7 mouse cellular contexts compared by ENCODE assay signal in genomic region chr16:90933534-90934176, GRCm38 (mm10). TPM values are rescaled to one million over a fixed set of nuclear protein-coding genes. Genes with fewer than 3 reads are reported as not detected.
A peak's percentile ranks its signal among the peaks of the same experiment; 100 is the strongest.
DNase-seq lines count a peak whose midpoint lies in the region; ATAC-seq lines count a peak whose summit lies in the region.

No protein-coding gene starts in this region.

- H3K4me1 ChIP-seq in neural tube, embryonic 11.5 days (ENCODE audit: control insufficient read depth, insufficient read depth, low read length): no peaks in the 10 kb centered on the region; the same call in 1 of the 2 replicates
- no peaks in the 10 kb centered on the region for H3K4me1 ChIP-seq in forebrain, embryonic 11.5 days (replicated peaks; ENCODE audit: control insufficient read depth, insufficient read depth, low read length)
- H3K4me1 ChIP-seq in limb, embryonic 12.5 days (replicated peaks): peaks cover 3% of the 10 kb centered on the region; the same call in 1 of the 2 replicates
- peaks cover 3% of the 10 kb centered on the region; the same call in 1 of the 2 replicates for H3K4me1 ChIP-seq in stomach, embryonic 15.5 days

- WGBS in neural tube, embryonic 11.5 days: 26% methylated on average over 13 of the region's 13 CpGs
- 31% methylated on average over 13 of the region's 13 CpGs for WGBS in forebrain, embryonic 11.5 days
- 27% methylated on average over 13 of the region's 13 CpGs for WGBS in limb, embryonic 12.5 days
- WGBS in stomach, embryonic 15.5 days: 28% methylated on average over 13 of the region's 13 CpGs

- peak overlapping the region; percentile 84 for H3K9ac ChIP-seq in neural tube, embryonic 11.5 days (ENCODE audit: low read length)
- H3K9ac ChIP-seq in forebrain, embryonic 11.5 days (ENCODE audit: low read length): peak overlapping the region; percentile 84
- peak overlapping the region; percentile 64 for H3K9ac ChIP-seq in limb, embryonic 12.5 days (replicated peaks)
- H3K9ac ChIP-seq in stomach, embryonic 15.5 days: peak overlapping the region; percentile 68

- no peaks in the 10 kb centered on the region for H3K36me3 ChIP-seq in neural tube, embryonic 11.5 days (ENCODE audit: control insufficient read depth, insufficient read depth, low read length)
- H3K36me3 ChIP-seq in forebrain, embryonic 11.5 days (ENCODE audit: control insufficient read depth, insufficient read depth, low read length): peaks cover 3% of the 10 kb centered on the region
- peaks cover 19% of the 10 kb centered on the region for H3K36me3 ChIP-seq in limb, embryonic 12.5 days
- H3K36me3 ChIP-seq in stomach, embryonic 15.5 days: no peaks in the 10 kb centered on the region

- no peak for ATAC-seq in neural tube, embryonic 11.5 days (ENCODE audit: insufficient read depth, low FRiP score, low TSS enrichment)
- ATAC-seq in forebrain, embryonic 11.5 days (replicated peaks; ENCODE audit: low FRiP score): no peak
- ATAC-seq in limb, embryonic 12.5 days (ENCODE audit: insufficient number of reproducible peaks, insufficient read depth, low FRiP score, low TSS enrichment, low read depth): no peak
- ATAC-seq in stomach, embryonic 15.5 days (ENCODE audit: insufficient read depth, low FRiP score, low read depth): no peak

- H3K9me3 ChIP-seq in neural tube, embryonic 11.5 days (ENCODE audit: control insufficient read depth, low read length): no peaks in the 10 kb centered on the region
- no peaks in the 10 kb centered on the region for H3K9me3 ChIP-seq in forebrain, embryonic 11.5 days (ENCODE audit: control insufficient read depth, low read length)
- no peaks in the 10 kb centered on the region for H3K9me3 ChIP-seq in limb, embryonic 12.5 days
- H3K9me3 ChIP-seq in stomach, embryonic 15.5 days: no peaks in the 10 kb centered on the region

- H3K4me3 ChIP-seq in neural tube, embryonic 11.5 days (ENCODE audit: low read depth, low read length): peak overlapping the region; percentile 78
- H3K4me3 ChIP-seq in forebrain, embryonic 11.5 days (ENCODE audit: low read depth, low read length): peak overlapping the region; percentile 84
- peak overlapping the region; percentile 62 for H3K4me3 ChIP-seq in limb, embryonic 12.5 days (replicated peaks)
- peak overlapping the region; percentile 79 for H3K4me3 ChIP-seq in stomach, embryonic 15.5 days (replicated peaks)

- DNase-seq in neural tube, embryonic 11.5 days (ENCODE audit: low spot score): no peak
- no peak for DNase-seq in neural tube, embryonic 10.5 days (ENCODE audit: extremely low spot score, low spot score)
- DNase-seq in forebrain, embryonic 11.5 days (ENCODE audit: low spot score): no peak
- no peak for DNase-seq in urinary bladder, adult 18-20 months (ENCODE audit: low spot score in 2 of 2)
- DNase-seq in embryo, embryonic 9.5 days (ENCODE audit: extremely low spot score): no peak

- H3K27me3 ChIP-seq in neural tube, embryonic 11.5 days (ENCODE audit: control insufficient read depth, insufficient read depth, low read length): no peaks in the 10 kb centered on the region
- no peaks in the 10 kb centered on the region for H3K27me3 ChIP-seq in forebrain, embryonic 11.5 days (ENCODE audit: control insufficient read depth, insufficient read depth, low read length)
- no peaks in the 10 kb centered on the region for H3K27me3 ChIP-seq in limb, embryonic 12.5 days
- no peaks in the 10 kb centered on the region for H3K27me3 ChIP-seq in stomach, embryonic 15.5 days (replicated peaks)

- H3K4me2 ChIP-seq in neural tube, embryonic 11.5 days (ENCODE audit: low read depth): peak overlapping the region; percentile 67
- H3K4me2 ChIP-seq in forebrain, embryonic 11.5 days (ENCODE audit: low read depth, low read length, severe bottlenecking): peak overlapping the region; percentile 61
- peak overlapping the region; percentile 77 for H3K4me2 ChIP-seq in limb, embryonic 12.5 days
- H3K4me2 ChIP-seq in stomach, embryonic 15.5 days: peak overlapping the region; percentile 81

- H3K27ac ChIP-seq in neural tube, embryonic 11.5 days (ENCODE audit: low read depth, low read length): no peak overlapping the region; the same call in 1 of the 2 replicates
- peak overlapping the region; percentile 72; the same call in 1 of the 2 replicates for H3K27ac ChIP-seq in forebrain, embryonic 11.5 days (ENCODE audit: low read depth, low read length)
- peak overlapping the region; percentile 85 for H3K27ac ChIP-seq in limb, embryonic 12.5 days
- peak overlapping the region; percentile 85; the same call in 1 of the 2 replicates for H3K27ac ChIP-seq in stomach, embryonic 15.5 days

RNA-seq across cellular contexts. Expression of gene Cfap298, which starts 1.3 kb away (rescaled TPM):
- polyA plus RNA-seq in neural tube, embryonic 11.5 days (2014; fragmentation: Nextera tagmentation; extraction: Ambion mirVana): 42.8 and 47.9 TPM in 2 replicates
- 47.5 TPM in 2 replicates for polyA plus RNA-seq in forebrain, embryonic 11.5 days (2014; fragmentation: Nextera tagmentation; extraction: Ambion mirVana)
- 31.6 and 40.8 TPM in 2 replicates for polyA plus RNA-seq in limb, embryonic 12.5 days (2016; fragmentation: Nextera tagmentation; extraction: Ambion mirVana)
- 40.1 and 42.7 TPM in 2 replicates for polyA plus RNA-seq in stomach, embryonic 15.5 days (2015; fragmentation: Nextera tagmentation; extraction: Ambion mirVana)
